ENCODE assay signal across 28 mouse cellular contexts in the genomic region with DNA sequence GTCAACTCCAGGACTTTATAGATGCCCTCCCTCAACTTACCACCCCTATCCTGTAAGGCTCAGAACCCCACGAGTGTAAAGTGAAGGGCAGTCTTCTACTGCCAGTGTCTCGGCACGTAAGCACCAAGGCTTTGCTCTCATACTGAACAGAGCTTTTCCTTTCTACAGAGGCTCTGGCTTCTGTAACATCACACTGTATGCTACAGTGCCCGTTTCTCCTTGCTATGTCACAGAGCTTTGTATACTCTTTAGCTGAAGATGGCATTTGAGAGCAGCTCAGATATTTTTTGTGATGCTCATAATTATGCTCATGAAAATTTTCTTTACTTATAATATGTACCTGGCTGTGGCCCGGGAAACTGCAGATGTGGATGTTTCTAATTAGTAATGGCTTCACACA. TPM values are rescaled to one million over a fixed set of nuclear protein-coding genes. Genes with fewer than 3 reads are reported as not detected.
"Had no signal": no experiment of that assay in that cellular context is flagged by ENCODE, and none has a peak within 500 bp of the region (broad histone marks: within the 10 kb centered on the region; RNA-seq: fewer than 3 reads in every experiment).

No protein-coding gene starts in this region.

- H3K27me3 ChIP-seq: heart, embryonic 13.5 days; heart, embryonic 15.5 days; limb, embryonic 12.5 days had no signal

- H3K4me3 ChIP-seq: gastrocnemius, adult 2 months; heart, adult 2 months; heart, embryonic 13.5 days; heart, embryonic 15.5 days; hindbrain, embryonic 13.5 days; hindbrain, embryonic 15.5 days; layer of hippocampus, adult 2 months; left cerebral cortex, adult 2 months; limb, embryonic 10.5 days; limb, embryonic 12.5 days; liver, embryonic 13.5 days had no signal

- H3K9me3 ChIP-seq: heart, embryonic 13.5 days; heart, embryonic 15.5 days; hindbrain, embryonic 13.5 days; hindbrain, embryonic 15.5 days; limb, embryonic 10.5 days; limb, embryonic 12.5 days; liver, embryonic 13.5 days had no signal

- DNase-seq: gastrocnemius, adult 2 months; gastrocnemius, postnatal 10 days; gastrocnemius, postnatal 25 days; heart, adult 11 months; heart, adult 2 months; heart, postnatal 14 days; heart, postnatal 36 days; kidney, adult 18-20 months; kidney, adult 8-10 months; kidney, postnatal 10 days; kidney, postnatal 25 days; kidney, postnatal 4 days; liver; liver, embryonic 13.5 days had no signal

- H3K4me2 ChIP-seq: heart, embryonic 11.5 days; heart, embryonic 13.5 days; heart, embryonic 15.5 days; hindbrain, embryonic 13.5 days; hindbrain, embryonic 15.5 days; limb, embryonic 12.5 days; liver, embryonic 11.5 days; liver, embryonic 13.5 days had no signal

- H3K27ac ChIP-seq: gastrocnemius, adult 2 months; heart, adult 2 months; heart, embryonic 13.5 days; heart, embryonic 15.5 days; hindbrain, embryonic 13.5 days; hindbrain, embryonic 15.5 days; hindbrain, postnatal 0 days; layer of hippocampus, adult 2 months; left cerebral cortex, adult 2 months; limb, embryonic 10.5 days; limb, embryonic 12.5 days; liver, embryonic 13.5 days had no signal

- H3K9ac ChIP-seq: heart, embryonic 13.5 days; heart, embryonic 15.5 days; hindbrain, embryonic 13.5 days; hindbrain, embryonic 15.5 days; limb, embryonic 12.5 days; liver, embryonic 13.5 days had no signal

- ATAC-seq: hindbrain, postnatal 0 days; intestine, embryonic 16.5 days had no signal

RNA-seq across cellular contexts. Expression of a gene that starts 53.2 kb away (rescaled TPM):
- total RNA-seq: gastrocnemius, adult 2 months; gastrocnemius, postnatal 25 days; heart, adult 2 months; heart, postnatal 14 days; heart, postnatal 36 days; hematopoietic stem cell, adult 5-6 weeks had no signal
- polyA plus RNA-seq: heart, adult 2 months; heart, postnatal 0 days had no signal
